24 mouse cellular contexts compared by ENCODE assay signal in genomic region chr19:22394700-22395099, GRCm38 (mm10).
DNase-seq lines count a peak whose midpoint lies in the region; ATAC-seq lines count a peak whose summit lies in the region.
"Had no signal": no experiment of that assay in that cellular context is flagged by ENCODE, and none has a peak within 500 bp of the region (broad histone marks: within the 10 kb centered on the region; RNA-seq: fewer than 3 reads in every experiment).

No protein-coding gene starts in this region.

- H3K4me2 ChIP-seq in forebrain, embryonic 14.5 days (ENCODE audit: low read length), result no peak overlapping the region
- no peak overlapping the region for H3K4me2 ChIP-seq in forebrain, embryonic 11.5 days (ENCODE audit: low read depth, low read length, severe bottlenecking)
- H3K4me2 ChIP-seq in forebrain, embryonic 16.5 days (ENCODE audit: low read length), result no peak overlapping the region
- H3K4me2 ChIP-seq: embryonic facial prominence, embryonic 15.5 days; heart, embryonic 15.5 days; lung, embryonic 14.5 days had no signal

- no peaks in the 10 kb centered on the region for H3K36me3 ChIP-seq in forebrain, embryonic 14.5 days (ENCODE audit: control insufficient read depth, insufficient read depth, low read length)
- H3K36me3 ChIP-seq in forebrain, embryonic 11.5 days (ENCODE audit: control insufficient read depth, insufficient read depth, low read length), result no peaks in the 10 kb centered on the region
- no peaks in the 10 kb centered on the region for H3K36me3 ChIP-seq in forebrain, embryonic 16.5 days (ENCODE audit: control insufficient read depth, insufficient read depth)
- H3K36me3 ChIP-seq in heart, embryonic 10.5 days, result no peaks in the 10 kb centered on the region
- H3K36me3 ChIP-seq: embryonic facial prominence, embryonic 15.5 days; G1E; heart, embryonic 15.5 days had no signal

- no peak overlapping the region for H3K9ac ChIP-seq in forebrain, embryonic 14.5 days (ENCODE audit: low read length)
- no peak overlapping the region for H3K9ac ChIP-seq in forebrain, embryonic 11.5 days (ENCODE audit: low read length)
- H3K9ac ChIP-seq in forebrain, embryonic 16.5 days (replicated peaks; ENCODE audit: low read depth, low read length), result no peak overlapping the region
- H3K9ac ChIP-seq: embryonic facial prominence, embryonic 15.5 days; heart, embryonic 15.5 days; liver, embryonic 14.5 days; lung, embryonic 14.5 days had no signal

- ATAC-seq in forebrain, embryonic 14.5 days, result no peak
- ATAC-seq in forebrain, embryonic 11.5 days (replicated peaks; ENCODE audit: low FRiP score), result no peak
- ATAC-seq in forebrain, embryonic 16.5 days, result peak; percentile 59
- ATAC-seq in granulocyte monocyte progenitor cell, adult 5-6 weeks (replicated peaks; ENCODE audit: poor library complexity, severe bottlenecking), result no peak
- ATAC-seq: hindbrain, embryonic 16.5 days had no signal

- WGBS in forebrain, embryonic 14.5 days, result 88% methylated on average over 1 of the region's 1 CpGs
- WGBS in forebrain, embryonic 11.5 days, result 82% methylated on average over 1 of the region's 1 CpGs
- WGBS in forebrain, embryonic 16.5 days, result 62% methylated on average over 1 of the region's 1 CpGs
- WGBS in heart, embryonic 10.5 days, result 93% methylated on average over 1 of the region's 1 CpGs

- peak; percentile 49 for DNase-seq in forebrain, embryonic 14.5 days (ENCODE audit: low spot score)
- no peak for DNase-seq in forebrain, embryonic 11.5 days (ENCODE audit: low spot score)
- DNase-seq in layer of hippocampus, adult 9-10 months (ENCODE audit: low spot score), result peak; percentile 29
- DNase-seq in urinary bladder, adult 18-20 months (ENCODE audit: low spot score in 2 of 2), result no peak
- no peak for DNase-seq in heart, embryonic 10.5 days (ENCODE audit: low spot score)
- DNase-seq: adrenal gland, adult 8-10 months; cerebellum, adult 11-12 months; cerebellum, postnatal 10 days; gastrocnemius, postnatal 10 days; kidney, adult 18-20 months; kidney, postnatal 36 days; liver; lung, embryonic 14.5 days; lung, postnatal 14 days; midbrain, embryonic 14.5 days; right cerebral cortex, postnatal 14 days; thymus, postnatal 14 days had no signal

- H3K4me1 ChIP-seq in forebrain, embryonic 14.5 days (ENCODE audit: control insufficient read depth, insufficient read depth, low read length), result no peaks in the 10 kb centered on the region
- H3K4me1 ChIP-seq in forebrain, embryonic 11.5 days (replicated peaks; ENCODE audit: control insufficient read depth, insufficient read depth, low read length), result no peaks in the 10 kb centered on the region
- H3K4me1 ChIP-seq in forebrain, embryonic 16.5 days (replicated peaks; ENCODE audit: control insufficient read depth, insufficient read depth, low read length), result no peaks in the 10 kb centered on the region
- H3K4me1 ChIP-seq in heart, embryonic 10.5 days, result no peaks in the 10 kb centered on the region
- H3K4me1 ChIP-seq: embryonic facial prominence, embryonic 15.5 days had no signal

- H3K27ac ChIP-seq in forebrain, embryonic 14.5 days (ENCODE audit: low read depth, low read length), result no peak overlapping the region
- no peak overlapping the region for H3K27ac ChIP-seq in forebrain, embryonic 11.5 days (ENCODE audit: low read depth, low read length)
- no peak overlapping the region for H3K27ac ChIP-seq in forebrain, embryonic 16.5 days (ENCODE audit: low read length)
- H3K27ac ChIP-seq in heart, embryonic 10.5 days, result no peak overlapping the region
- H3K27ac ChIP-seq: embryonic facial prominence, embryonic 15.5 days; heart, embryonic 15.5 days; liver, embryonic 14.5 days had no signal

- no peak overlapping the region for H3K4me3 ChIP-seq in forebrain, embryonic 14.5 days (ENCODE audit: low read depth, low read length)
- H3K4me3 ChIP-seq in forebrain, embryonic 11.5 days (ENCODE audit: low read depth, low read length), result no peak overlapping the region
- no peak overlapping the region for H3K4me3 ChIP-seq in forebrain, embryonic 16.5 days (replicated peaks; ENCODE audit: low read length)
- no peak overlapping the region for H3K4me3 ChIP-seq in heart, embryonic 10.5 days
- H3K4me3 ChIP-seq: embryonic facial prominence, embryonic 15.5 days; heart, embryonic 15.5 days had no signal

- no peaks in the 10 kb centered on the region for H3K9me3 ChIP-seq in forebrain, embryonic 14.5 days (replicated peaks; ENCODE audit: control insufficient read depth, low read length)
- no peaks in the 10 kb centered on the region for H3K9me3 ChIP-seq in forebrain, embryonic 11.5 days (ENCODE audit: control insufficient read depth, low read length)
- no peaks in the 10 kb centered on the region for H3K9me3 ChIP-seq in forebrain, embryonic 16.5 days (ENCODE audit: control insufficient read depth, low read length)
- no peaks in the 10 kb centered on the region for H3K9me3 ChIP-seq in heart, embryonic 10.5 days
- H3K9me3 ChIP-seq: embryonic facial prominence, embryonic 15.5 days; G1E; heart, embryonic 15.5 days had no signal

- H3K27me3 ChIP-seq in forebrain, embryonic 14.5 days (replicated peaks; ENCODE audit: control insufficient read depth, insufficient read depth, low read length), result no peaks in the 10 kb centered on the region
- H3K27me3 ChIP-seq in forebrain, embryonic 11.5 days (ENCODE audit: control insufficient read depth, insufficient read depth, low read length), result no peaks in the 10 kb centered on the region
- no peaks in the 10 kb centered on the region for H3K27me3 ChIP-seq in forebrain, embryonic 16.5 days (replicated peaks; ENCODE audit: control insufficient read depth, insufficient read depth, low read length)
- no peaks in the 10 kb centered on the region for H3K27me3 ChIP-seq in heart, embryonic 10.5 days (ENCODE audit: insufficient read depth, poor library complexity, severe bottlenecking)
- H3K27me3 ChIP-seq: embryonic facial prominence, embryonic 15.5 days; heart, embryonic 15.5 days had no signal

Comparison
In these comparisons a context has a peak if more than half of its experiments do, and no peak if none do; other contexts are left out.
1. DNase-seq: peak in forebrain, embryonic 14.5 days (single experiment) and layer of hippocampus, adult 9-10 months (single experiment); none in forebrain, embryonic 11.5 days (single experiment), urinary bladder, adult 18-20 months (0 of 2) and heart, embryonic 10.5 days (single experiment).